Mouse (Mus musculus): Measurements from ENCODE around the gene Slc22a3. TPM values are rescaled to one million over a fixed set of nuclear protein-coding genes. Genes with fewer than 3 reads are reported as not detected.

Slc22a3 gene
- 3.2 TPM for polyA plus RNA-seq (2014; fragmentation: Illumina TruSeq; extraction: RNeasy Lipid Tissue Mini Kit (QIAGEN cat#74804); ENCODE audit: low read depth, low replicate concordance)

GRCm38 (mm10) chr17:12507654-12508204 is at the start of gene Slc22a3:
Slc22a3 (minus strand) TSS chr17:12507704.

DNA sequence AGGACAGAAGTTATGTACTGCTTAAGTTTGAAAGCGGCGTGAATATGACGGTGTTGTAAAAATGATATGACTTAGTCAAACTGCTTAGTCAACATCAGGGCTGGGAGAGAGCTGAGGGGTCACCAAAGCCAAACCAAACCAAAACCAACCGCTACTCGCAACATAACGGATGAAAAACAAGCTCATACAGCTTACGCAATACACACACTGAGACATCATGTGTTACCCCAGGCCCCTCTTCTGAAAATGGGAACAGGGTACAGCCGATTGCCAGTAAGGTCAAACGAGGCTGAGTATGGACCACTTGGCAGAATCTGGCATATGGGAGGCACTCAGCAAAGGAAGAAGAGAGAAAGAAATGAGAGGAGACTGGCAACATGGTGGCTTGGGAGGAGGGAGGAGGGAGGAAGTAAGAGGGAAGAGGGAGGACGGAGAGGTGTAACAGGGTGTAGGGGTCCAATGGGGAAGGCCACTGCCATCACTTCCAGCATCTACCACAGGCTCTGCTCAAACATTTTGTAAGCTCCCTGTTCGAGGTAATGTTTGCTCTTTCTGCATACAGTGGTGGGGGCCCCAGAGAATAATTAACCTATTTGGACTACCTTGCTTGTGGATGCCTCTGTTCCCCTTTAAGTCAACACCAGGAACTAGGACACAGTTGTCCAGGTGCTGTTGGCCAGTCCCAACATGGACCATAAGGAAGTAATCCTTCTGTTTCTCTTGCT is 129.4 kb downstream of the Slc22a3 start, which contains the start of gene Plg:
Gene Plg, plus strand, starts transcription at position 628 of the 725 bp plus-strand sequence.

Other genes with a start within 250 kb of the Slc22a3 start
- 2.8 TPM for gene Map3k4, start 188.9 kb downstream of the Slc22a3 start, polyA plus RNA-seq (2014; fragmentation: Illumina TruSeq; extraction: RNeasy Lipid Tissue Mini Kit (QIAGEN cat#74804); ENCODE audit: low read depth, low replicate concordance)
- gene Plg, start 129.1 kb downstream of the Slc22a3 start, polyA plus RNA-seq (2014; fragmentation: Illumina TruSeq; extraction: RNeasy Lipid Tissue Mini Kit (QIAGEN cat#74804); ENCODE audit: low read depth, low replicate concordance): 989 TPM
- gene Slc22a2, start 76.4 kb upstream of the Slc22a3 start, polyA plus RNA-seq (2014; fragmentation: Illumina TruSeq; extraction: RNeasy Lipid Tissue Mini Kit (QIAGEN cat#74804); ENCODE audit: low read depth, low replicate concordance): not detected
- 160 TPM for gene Slc22a1, start 168.1 kb upstream of the Slc22a3 start, polyA plus RNA-seq (2014; fragmentation: Illumina TruSeq; extraction: RNeasy Lipid Tissue Mini Kit (QIAGEN cat#74804); ENCODE audit: low read depth, low replicate concordance)

Data from liver, adult 10 weeks (tissue).